Mouse (Mus musculus): Measurements from ENCODE around the gene Gm28845. TPM values are rescaled to one million over a fixed set of nuclear protein-coding genes. Genes with fewer than 3 reads are reported as not detected.

The Gm28845 gene
- polyA plus RNA-seq, 1 experiment = not detected

Other genes with a start within 250 kb of the Gm28845 start
- gene Plekhm3, start 162.7 kb downstream of the Gm28845 start, polyA plus RNA-seq (2012; rRNA removed) = 2.7 and 4.1 TPM in 2 replicates
- 0.15 and 0.21 TPM in 2 replicates for gene Akr1cl, start 86.8 kb downstream of the Gm28845 start, polyA plus RNA-seq (2012; rRNA removed)
- gene Cryge, start 68.4 kb downstream of the Gm28845 start, polyA plus RNA-seq (2012; rRNA removed) = not detected in 2 replicates
- gene Crygd, start 56.1 kb downstream of the Gm28845 start, polyA plus RNA-seq (2012; rRNA removed) = not detected in 2 replicates
- not detected in 2 replicates for gene Crygc, start 45.9 kb downstream of the Gm28845 start, polyA plus RNA-seq (2012; rRNA removed)
- not detected in 2 replicates for gene Crygb, start 37.3 kb downstream of the Gm28845 start, polyA plus RNA-seq (2012; rRNA removed)
- gene Cryga, start 16.2 kb downstream of the Gm28845 start, polyA plus RNA-seq (2012; rRNA removed) = not detected in 2 replicates
- 0.05 and 0.11 TPM in 2 replicates for gene D630023F18Rik, start 3.7 kb upstream of the Gm28845 start, polyA plus RNA-seq (2012; rRNA removed)
- 59.6 and 72.2 TPM in 2 replicates for gene Idh1, start 66.9 kb upstream of the Gm28845 start, polyA plus RNA-seq (2012; rRNA removed)
- gene Pikfyve, start 67.1 kb upstream of the Gm28845 start, polyA plus RNA-seq (2012; rRNA removed) = 2.4 and 6.1 TPM in 2 replicates
- not detected in 2 replicates for gene Pth2r, start 162.5 kb upstream of the Gm28845 start, polyA plus RNA-seq (2012; rRNA removed)